Mouse (Mus musculus): ENCODE measurements around the gene Tob2. TPM values are rescaled to one million over a fixed set of nuclear protein-coding genes. Genes with fewer than 3 reads are reported as not detected.

Gene Tob2
- total RNA-seq, 1 experiment = 20.9 TPM

GRCm38 (mm10) chr15:81806621-81807404 lies 51.8 kb downstream of the Tob2 start:
- no peak for DNase-seq (ENCODE audit: low read depth, low spot score)

DNA sequence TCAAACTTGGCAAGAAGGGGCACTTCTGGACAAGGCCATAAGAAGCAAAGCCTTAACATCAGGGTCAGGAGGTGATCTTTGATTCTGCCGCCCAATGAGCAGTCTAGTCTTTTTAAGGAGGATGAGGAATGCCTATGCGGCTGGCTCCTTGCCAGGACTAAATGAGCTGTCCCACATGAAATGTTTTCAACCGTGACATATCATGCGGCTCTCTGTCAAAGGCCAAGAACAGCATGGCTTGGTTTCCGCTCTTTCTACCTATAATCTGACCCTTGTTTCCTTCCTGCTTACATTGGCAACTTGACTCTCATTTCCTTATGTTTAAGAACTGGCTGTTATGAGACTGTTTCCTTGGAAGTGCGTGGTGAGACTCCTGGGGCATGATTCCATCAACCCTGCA lies 53.0 kb downstream of the Tob2 start:
- Histone ChIP-seq H3K4me3 (ENCODE audit: insufficient read depth in 1 of 2, low read depth in 1 of 2, low read length in 2 of 2, poor library complexity in 1 of 2, severe bottlenecking in 1 of 2) (no peak overlapping the region), H3K36me3 (ENCODE audit: control insufficient read depth, insufficient read depth, low read length, poor library complexity, severe bottlenecking) (no peaks in the 10 kb centered on the region), H3K4me1 (ENCODE audit: control insufficient read depth in 2 of 2, insufficient read depth in 2 of 2, low read length in 2 of 2, poor library complexity in 1 of 2) (peaks cover 0 to 11% of the 10 kb centered on the region in 2 experiments; a peak in 2 of 4 replicates), H3K9ac (ENCODE audit: insufficient read depth, low read depth, low read length, poor library complexity, severe bottlenecking) (no peak overlapping the region), H3K9me3 (ENCODE audit: control insufficient read depth, insufficient read depth, low read depth, low read length) (no peaks in the 10 kb centered on the region), H3K27ac (ENCODE audit: insufficient read depth, low read depth, low read length, poor library complexity, severe bottlenecking) (no peak overlapping the region)
- in situ Hi-C loops (cut with MboI; ENCODE audit: low sequenced_read_pairs in 2 of 2, unreplicated experiment in 2 of 2) = no loop called here
- no peak for DNase-seq (ENCODE audit: low read depth, low spot score)
- TF ChIP-seq ZNF384 (IDR thresholded peaks at IDR 0.05; ENCODE audit: low read depth, low read length) (no peak), MAFK (IDR thresholded peaks at IDR 0.05; ENCODE audit: insufficient read depth, low read depth, low read length) (no peak), ZC3H11A (IDR thresholded peaks at IDR 0.05; ENCODE audit: borderline replicate concordance, low read depth, low read length) (no peak), HCFC1 (IDR thresholded peaks at IDR 0.05; ENCODE audit: borderline replicate concordance, insufficient read depth, low read length) (no peak), CHD2 (IDR thresholded peaks at IDR 0.05; ENCODE audit: low read depth, low read length) (no peak)

More at GRCm38 (mm10) chr15:81806621-81807404, 51.8 kb downstream of the Tob2 start:
- in situ Hi-C loops (cut with MboI; ENCODE audit: low sequenced_read_pairs in 2 of 2, unreplicated experiment in 2 of 2) = no loop called here
- H3K36me3 ChIP-seq (ENCODE audit: control insufficient read depth, insufficient read depth, low read length, poor library complexity, severe bottlenecking) = no peaks in the 10 kb centered on the region
- TF ChIP-seq ZC3H11A (IDR thresholded peaks at IDR 0.05; ENCODE audit: borderline replicate concordance, low read depth, low read length) (no peak), CHD2 (IDR thresholded peaks at IDR 0.05; ENCODE audit: low read depth, low read length) (no peak), MAFK (IDR thresholded peaks at IDR 0.05; ENCODE audit: insufficient read depth, low read depth, low read length) (no peak), HCFC1 (IDR thresholded peaks at IDR 0.05; ENCODE audit: borderline replicate concordance, insufficient read depth, low read length) (no peak)
- no peaks in the 10 kb centered on the region for H3K9me3 ChIP-seq (ENCODE audit: control insufficient read depth, insufficient read depth, low read depth, low read length)
- no peak overlapping the region for H3K4me3 ChIP-seq (ENCODE audit: insufficient read depth in 1 of 2, low read depth in 1 of 2, low read length in 2 of 2, poor library complexity in 1 of 2, severe bottlenecking in 1 of 2)
- no peak overlapping the region for H3K9ac ChIP-seq (ENCODE audit: insufficient read depth, low read depth, low read length, poor library complexity, severe bottlenecking)
- H3K4me1 ChIP-seq (ENCODE audit: control insufficient read depth in 2 of 2, insufficient read depth in 2 of 2, low read length in 2 of 2, poor library complexity in 1 of 2) = peaks cover 0 to 11% of the 10 kb centered on the region in 2 experiments; a peak in 2 of 4 replicates
- H3K27ac ChIP-seq (ENCODE audit: insufficient read depth, low read depth, low read length, poor library complexity, severe bottlenecking) = no peak overlapping the region

GRCm38 (mm10) chr15:81804883-81805282 lies 53.7 kb downstream of the Tob2 start:
- TF ChIP-seq HCFC1 (IDR thresholded peaks at IDR 0.05; ENCODE audit: borderline replicate concordance, insufficient read depth, low read length) = no peak
- no peak for TF ChIP-seq CHD2 (IDR thresholded peaks at IDR 0.05; ENCODE audit: low read depth, low read length)
- no peak for TF ChIP-seq ZNF384 (IDR thresholded peaks at IDR 0.05; ENCODE audit: low read depth, low read length)
- no peak for TF ChIP-seq ZC3H11A (IDR thresholded peaks at IDR 0.05; ENCODE audit: borderline replicate concordance, low read depth, low read length)
- TF ChIP-seq MAFK (IDR thresholded peaks at IDR 0.05; ENCODE audit: insufficient read depth, low read depth, low read length) = no peak
- Histone ChIP-seq H3K27ac (ENCODE audit: insufficient read depth, low read depth, low read length, poor library complexity, severe bottlenecking) (no peak overlapping the region), H3K4me1 (ENCODE audit: control insufficient read depth in 2 of 2, insufficient read depth in 2 of 2, low read length in 2 of 2, poor library complexity in 1 of 2) (peaks cover 0 to 8% of the 10 kb centered on the region in 2 experiments; a peak in 2 of 4 replicates), H3K4me3 (ENCODE audit: insufficient read depth in 1 of 2, low read depth in 1 of 2, low read length in 2 of 2, poor library complexity in 1 of 2, severe bottlenecking in 1 of 2) (no peak overlapping the region), H3K9me3 (ENCODE audit: control insufficient read depth, insufficient read depth, low read depth, low read length) (no peaks in the 10 kb centered on the region), H3K9ac (ENCODE audit: insufficient read depth, low read depth, low read length, poor library complexity, severe bottlenecking) (no peak overlapping the region), H3K36me3 (ENCODE audit: control insufficient read depth, insufficient read depth, low read length, poor library complexity, severe bottlenecking) (no peaks in the 10 kb centered on the region)
- in situ Hi-C loops (cut with MboI; ENCODE audit: low sequenced_read_pairs in 2 of 2, unreplicated experiment in 2 of 2) = no loop called here
- no peak for DNase-seq (ENCODE audit: low read depth, low spot score)

GRCm38 (mm10) chr15:81804172-81804571 lies 54.4 kb downstream of the Tob2 start:
- Histone ChIP-seq H3K27ac (ENCODE audit: insufficient read depth, low read depth, low read length, poor library complexity, severe bottlenecking) (no peak overlapping the region), H3K9me3 (ENCODE audit: control insufficient read depth, insufficient read depth, low read depth, low read length) (no peaks in the 10 kb centered on the region), H3K4me3 (ENCODE audit: insufficient read depth in 1 of 2, low read depth in 1 of 2, low read length in 2 of 2, poor library complexity in 1 of 2, severe bottlenecking in 1 of 2) (no peak overlapping the region), H3K36me3 (ENCODE audit: control insufficient read depth, insufficient read depth, low read length, poor library complexity, severe bottlenecking) (no peaks in the 10 kb centered on the region), H3K4me1 (ENCODE audit: control insufficient read depth in 2 of 2, insufficient read depth in 2 of 2, low read length in 2 of 2, poor library complexity in 1 of 2) (peaks cover 0 to 7% of the 10 kb centered on the region in 2 experiments; a peak in 1 of 4 replicates), H3K9ac (ENCODE audit: insufficient read depth, low read depth, low read length, poor library complexity, severe bottlenecking) (no peak overlapping the region)
- DNase-seq (ENCODE audit: low read depth, low spot score) = no peak
- TF ChIP-seq ZNF384 (IDR thresholded peaks at IDR 0.05; ENCODE audit: low read depth, low read length) (no peak), CHD2 (IDR thresholded peaks at IDR 0.05; ENCODE audit: low read depth, low read length) (no peak), MAFK (IDR thresholded peaks at IDR 0.05; ENCODE audit: insufficient read depth, low read depth, low read length) (no peak), HCFC1 (IDR thresholded peaks at IDR 0.05; ENCODE audit: borderline replicate concordance, insufficient read depth, low read length) (no peak), ZC3H11A (IDR thresholded peaks at IDR 0.05; ENCODE audit: borderline replicate concordance, low read depth, low read length) (no peak)
- in situ Hi-C loops (cut with MboI; ENCODE audit: low sequenced_read_pairs in 2 of 2, unreplicated experiment in 2 of 2) = no loop called here

Measured in ES-E14 (cell line).